Mouse (Mus musculus): ENCODE data around the gene Epop. TPM values are rescaled to one million over a fixed set of nuclear protein-coding genes. Genes with fewer than 3 reads are reported as not detected.
"Not testable (repeated sequence)": the region's sequence is repeated elsewhere in the genome, so short reads cannot be mapped to it uniquely, and the experiment has no call there.

Epop gene
- polyA plus RNA-seq, 1 experiment: 0.47 TPM

DNA sequence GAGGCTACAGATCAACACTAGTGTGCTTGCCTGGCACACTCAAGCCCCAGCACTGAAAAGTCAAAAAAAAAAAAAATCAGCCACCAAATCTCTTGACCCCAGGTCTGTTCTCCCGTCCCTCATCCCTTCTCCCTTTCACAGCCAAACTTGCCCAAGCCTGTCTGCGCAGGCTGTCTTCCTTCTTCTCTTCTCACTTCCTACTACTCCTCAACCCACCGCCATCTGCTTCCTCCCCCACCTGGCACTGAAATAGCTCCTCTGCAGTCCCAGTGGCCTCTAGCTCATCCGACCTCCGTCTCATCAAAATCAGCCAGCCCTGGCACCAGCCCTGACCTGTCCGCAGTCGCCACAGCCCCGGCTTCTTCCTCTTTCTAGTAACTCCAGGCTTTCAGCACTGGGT, 12.2 kb upstream of the Epop start:
- no peaks in the 10 kb centered on the region for H3K36me3 ChIP-seq (ENCODE audit: control insufficient read depth, insufficient read depth, low read length)
- no peaks in the 10 kb centered on the region for H3K4me1 ChIP-seq (ENCODE audit: control insufficient read depth, insufficient read depth, low read length)
- H3K4me3 ChIP-seq (ENCODE audit: control insufficient read depth, low read depth, low read length): no peak overlapping the region
- no peaks in the 10 kb centered on the region for H3K27me3 ChIP-seq (ENCODE audit: control insufficient read depth, insufficient read depth, low read length)
- TF ChIP-seq POLR2A (IDR thresholded peaks at IDR 0.05; ENCODE audit: control insufficient read depth, low read depth, low read length): no peak
- no peak for TF ChIP-seq CTCF (IDR thresholded peaks at IDR 0.05; ENCODE audit: control insufficient read depth, insufficient read depth, insufficient replicate concordance, low read depth, low read length)
- no peak overlapping the region for H3K27ac ChIP-seq (ENCODE audit: control insufficient read depth, insufficient read depth, low read depth, low read length)

DNA sequence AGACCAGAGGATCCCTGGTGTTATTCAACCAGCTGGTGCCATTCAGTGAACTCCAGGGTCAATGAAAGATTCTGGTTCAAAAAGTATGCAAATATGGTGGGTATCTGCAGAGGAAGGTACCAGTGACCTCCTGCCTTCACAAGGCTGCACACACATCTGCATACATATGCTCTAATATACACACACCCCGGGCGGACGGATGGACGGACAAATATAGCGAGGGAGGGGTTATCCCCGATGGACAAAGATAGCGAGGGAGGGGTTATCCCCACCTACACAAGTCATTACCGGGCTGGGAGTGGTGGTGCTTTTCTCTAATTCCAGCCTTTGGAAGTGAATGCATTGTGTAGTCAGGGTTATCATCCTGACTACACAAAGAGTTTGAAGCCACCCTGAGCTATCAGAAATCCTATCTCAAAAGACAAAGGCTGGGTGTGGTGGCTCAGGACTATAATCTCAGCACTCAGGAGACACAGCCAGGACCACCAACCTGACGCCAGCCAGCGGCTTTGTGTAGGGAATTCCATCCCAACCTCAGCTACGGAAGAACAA, 6.0 kb upstream of the Epop start:
- Histone ChIP-seq H3K27me3 (ENCODE audit: control insufficient read depth, insufficient read depth, low read length) (no peaks in the 10 kb centered on the region), H3K4me1 (ENCODE audit: control insufficient read depth, insufficient read depth, low read length) (peaks cover 7% of the 10 kb centered on the region), H3K4me3 (ENCODE audit: control insufficient read depth, low read depth, low read length) (no peak overlapping the region), H3K36me3 (ENCODE audit: control insufficient read depth, insufficient read depth, low read length) (no peaks in the 10 kb centered on the region), H3K27ac (ENCODE audit: control insufficient read depth, insufficient read depth, low read depth, low read length) (no peak overlapping the region)
- TF ChIP-seq CTCF (IDR thresholded peaks at IDR 0.05; ENCODE audit: control insufficient read depth, insufficient read depth, insufficient replicate concordance, low read depth, low read length) (no peak), POLR2A (IDR thresholded peaks at IDR 0.05; ENCODE audit: control insufficient read depth, low read depth, low read length) (no peak)

GRCm38 (mm10) chr11:97632440-97632839, 2.9 kb upstream of the Epop start:
- H3K4me1 ChIP-seq (ENCODE audit: control insufficient read depth, insufficient read depth, low read length): peaks cover 27% of the 10 kb centered on the region
- not testable (repeated sequence) for H3K36me3 ChIP-seq (ENCODE audit: control insufficient read depth, insufficient read depth, low read length); H3K27me3 ChIP-seq (ENCODE audit: control insufficient read depth, insufficient read depth, low read length); H3K27ac ChIP-seq (ENCODE audit: control insufficient read depth, insufficient read depth, low read depth, low read length); H3K4me3 ChIP-seq (ENCODE audit: control insufficient read depth, low read depth, low read length)

DNA sequence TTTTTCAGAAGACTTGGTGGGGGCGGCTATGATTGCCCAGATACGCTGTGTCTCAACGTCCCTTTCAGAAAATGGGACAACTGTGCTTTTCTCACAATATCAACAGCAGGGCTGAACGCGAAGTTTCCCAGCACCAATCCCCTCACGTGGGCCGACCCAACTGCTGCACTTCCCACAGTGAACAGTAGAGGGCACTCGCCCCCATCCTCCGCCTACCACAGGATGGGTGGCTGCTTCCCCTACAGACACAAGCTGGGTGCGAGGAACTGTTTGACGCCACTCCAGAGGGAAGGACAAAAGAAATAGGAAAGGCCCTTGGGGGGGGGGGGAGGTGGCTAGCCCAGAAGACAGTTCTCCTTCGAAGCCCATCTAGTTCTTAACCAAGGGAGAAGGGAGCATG, 2.4 kb upstream of the Epop start:
- Histone ChIP-seq H3K27me3 (ENCODE audit: control insufficient read depth, insufficient read depth, low read length) (peaks cover 5% of the 10 kb centered on the region; the same call in 1 of the 2 replicates), H3K4me3 (ENCODE audit: control insufficient read depth, low read depth, low read length) (no peak overlapping the region), H3K27ac (ENCODE audit: control insufficient read depth, insufficient read depth, low read depth, low read length) (no peak overlapping the region), H3K36me3 (ENCODE audit: control insufficient read depth, insufficient read depth, low read length) (no peaks in the 10 kb centered on the region), H3K4me1 (ENCODE audit: control insufficient read depth, insufficient read depth, low read length) (peaks cover 27% of the 10 kb centered on the region)
- TF ChIP-seq CTCF (IDR thresholded peaks at IDR 0.05; ENCODE audit: control insufficient read depth, insufficient read depth, insufficient replicate concordance, low read depth, low read length) (peak; percentile 100), POLR2A (IDR thresholded peaks at IDR 0.05; ENCODE audit: control insufficient read depth, low read depth, low read length) (no peak)

- no peaks in the 10 kb centered on the region for H3K36me3 ChIP-seq (ENCODE audit: control insufficient read depth, insufficient read depth, low read length)
- no peak overlapping the region for H3K4me3 ChIP-seq (ENCODE audit: control insufficient read depth, low read depth, low read length)
- peaks cover 27% of the 10 kb centered on the region for H3K4me1 ChIP-seq (ENCODE audit: control insufficient read depth, insufficient read depth, low read length)
- no peak overlapping the region for H3K27ac ChIP-seq (ENCODE audit: control insufficient read depth, insufficient read depth, low read depth, low read length)
- peaks cover 5% of the 10 kb centered on the region; the same call in 1 of the 2 replicates for H3K27me3 ChIP-seq (ENCODE audit: control insufficient read depth, insufficient read depth, low read length)
- TF ChIP-seq CTCF (IDR thresholded peaks at IDR 0.05; ENCODE audit: control insufficient read depth, insufficient read depth, insufficient replicate concordance, low read depth, low read length) (no peak), POLR2A (IDR thresholded peaks at IDR 0.05; ENCODE audit: control insufficient read depth, low read depth, low read length) (no peak)
These were observed 2.0 kb upstream of the Epop start for GRCm38 (mm10) chr11:97631500-97631899.

DNA sequence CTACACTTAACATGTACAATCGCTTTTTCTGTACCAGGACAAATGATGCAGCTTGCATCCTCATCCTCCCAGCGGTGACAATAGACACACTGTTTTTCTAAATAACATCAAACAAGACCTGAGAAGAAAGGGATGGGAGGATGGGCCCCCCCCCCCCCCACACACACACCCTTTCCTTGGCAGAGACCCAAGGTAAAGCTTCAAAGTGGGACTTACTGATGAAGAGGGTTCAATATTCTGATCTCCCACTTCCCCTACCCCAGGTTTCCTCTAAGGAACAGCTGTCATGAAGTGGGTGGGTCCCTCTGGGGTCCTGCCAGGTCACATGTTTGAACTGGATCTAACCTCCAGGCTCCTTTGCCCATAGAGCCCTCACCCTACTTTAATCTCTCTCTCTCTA, 1.5 kb upstream of the Epop start:
- TF ChIP-seq POLR2A (IDR thresholded peaks at IDR 0.05; ENCODE audit: control insufficient read depth, low read depth, low read length) (no peak), CTCF (IDR thresholded peaks at IDR 0.05; ENCODE audit: control insufficient read depth, insufficient read depth, insufficient replicate concordance, low read depth, low read length) (no peak)
- no peaks in the 10 kb centered on the region for H3K36me3 ChIP-seq (ENCODE audit: control insufficient read depth, insufficient read depth, low read length)
- no peak overlapping the region for H3K27ac ChIP-seq (ENCODE audit: control insufficient read depth, insufficient read depth, low read depth, low read length)
- H3K4me3 ChIP-seq (ENCODE audit: control insufficient read depth, low read depth, low read length): no peak overlapping the region
- peaks cover 29% of the 10 kb centered on the region for H3K4me1 ChIP-seq (ENCODE audit: control insufficient read depth, insufficient read depth, low read length)
- peaks cover 5% of the 10 kb centered on the region; the same call in 1 of the 2 replicates for H3K27me3 ChIP-seq (ENCODE audit: control insufficient read depth, insufficient read depth, low read length)

- peaks cover 5% of the 10 kb centered on the region; the same call in 1 of the 2 replicates for H3K27me3 ChIP-seq (ENCODE audit: control insufficient read depth, insufficient read depth, low read length)
- H3K4me3 ChIP-seq (ENCODE audit: control insufficient read depth, low read depth, low read length): peak overlapping the region; percentile 80
- no peak for TF ChIP-seq POLR2A (IDR thresholded peaks at IDR 0.05; ENCODE audit: control insufficient read depth, low read depth, low read length)
- TF ChIP-seq CTCF (IDR thresholded peaks at IDR 0.05; ENCODE audit: control insufficient read depth, insufficient read depth, insufficient replicate concordance, low read depth, low read length): no peak
- peaks cover 29% of the 10 kb centered on the region for H3K4me1 ChIP-seq (ENCODE audit: control insufficient read depth, insufficient read depth, low read length)
- H3K27ac ChIP-seq (ENCODE audit: control insufficient read depth, insufficient read depth, low read depth, low read length): no peak overlapping the region
- H3K36me3 ChIP-seq (ENCODE audit: control insufficient read depth, insufficient read depth, low read length): no peaks in the 10 kb centered on the region
These were observed 659 bp downstream of the Epop start for GRCm38 (mm10) chr11:97628568-97629518.

Measured in testis, adult 2 months (tissue).